Mouse (Mus musculus) lung, adult 2 months (tissue): Measurements from ENCODE around the gene Chrdl2.

Experiments
- CTCF ChIP-seq: fragments of 200-500 bp; IDR thresholded peaks from 2 replicates; pipeline ENCODE4 v1.5.1; 2011; ENCODE audit warnings: mild to moderate bottlenecking, low read length, control low read depth; ENCODE audit not compliant: insufficient read depth
- POLR2A ChIP-seq: fragments of 200-500 bp; IDR thresholded peaks from 2 replicates; pipeline ENCODE4 v1.6.1; 2011; ENCODE audit warnings: low read depth, mild to moderate bottlenecking, control low read depth, low read length, borderline replicate concordance; ENCODE audit errors: extremely low read depth

GRCm38 (mm10) chr7:100051904-100052303 lies 45.9 kb downstream of the Chrdl2 start:
- TF ChIP-seq CTCF (no peak), POLR2A (no peak)
